Mouse (Mus musculus): Measurements from ENCODE around the gene Smarca1. TPM values are rescaled to one million over a fixed set of nuclear protein-coding genes. Genes with fewer than 3 reads are reported as not detected.

The Smarca1 gene
- polyA plus RNA-seq (2015; fragmentation: Nextera tagmentation; extraction: Ambion mirVana), result 24.9 and 26.7 TPM in 2 replicates

DNA sequence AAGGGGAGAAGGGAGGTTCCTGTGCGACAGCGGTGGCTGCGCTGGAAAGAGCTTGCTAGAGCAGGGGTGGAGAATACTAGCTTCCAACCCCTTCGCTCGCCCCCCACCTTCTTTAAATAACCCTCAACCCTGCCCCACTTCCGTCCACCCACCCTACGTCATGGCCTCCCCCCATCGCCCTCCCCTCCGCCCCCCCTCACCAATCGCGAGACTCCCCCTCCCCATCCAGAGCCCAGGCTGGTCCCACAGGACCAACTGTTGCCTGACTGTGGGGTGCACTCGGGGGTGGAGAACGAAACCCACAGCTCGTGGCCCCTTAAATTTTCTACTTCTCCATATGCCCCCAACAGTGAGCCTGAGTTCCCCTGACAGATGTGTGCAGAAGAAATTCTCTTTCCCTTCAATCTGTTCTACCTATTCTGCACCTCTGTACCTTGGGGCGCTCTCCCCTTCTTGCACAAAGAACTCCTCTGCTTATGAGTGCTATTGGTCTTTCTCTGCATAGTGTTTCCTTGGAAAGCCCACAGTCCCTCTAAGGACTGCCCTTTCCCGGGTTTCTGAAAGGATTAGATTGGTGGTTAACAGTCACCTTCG is at the start of gene Smarca1:
Smarca1 (minus strand) TSS at position 544 of the 594 bp plus-strand sequence.
- Histone ChIP-seq H3K27me3 (no peaks in the 10 kb centered on the region), H3K9me3 (replicated peaks) (no peaks in the 10 kb centered on the region), H3K4me3 (replicated peaks) (peak within 1 kb of the TSS; percentile 61), H3K27ac (peak within 1 kb of the TSS; percentile 45; the same call in 1 of the 2 replicates), H3K36me3 (no peaks in the 10 kb centered on the region), H3K4me2 (peak within 1 kb of the TSS; percentile 74), H3K9ac (peak within 1 kb of the TSS; percentile 60), H3K4me1 (no peaks in the 10 kb centered on the region)
- ATAC-seq (replicated peaks; ENCODE audit: low FRiP score), result peak; percentile 76; the same call in 1 of the 2 replicates
- 33% methylated on average over 17 of the region's 17 CpGs for WGBS

- Histone ChIP-seq H3K4me3 (replicated peaks) (no peak overlapping the region), H3K9me3 (replicated peaks) (no peaks in the 10 kb centered on the region), H3K36me3 (peaks cover 15% of the 10 kb centered on the region; the same call in 1 of the 2 replicates), H3K27me3 (no peaks in the 10 kb centered on the region), H3K27ac (peak overlapping the region; percentile 18; the same call in 1 of the 2 replicates), H3K4me1 (no peaks in the 10 kb centered on the region), H3K4me2 (no peak overlapping the region), H3K9ac (no peak overlapping the region)
- no peak for ATAC-seq (replicated peaks; ENCODE audit: low FRiP score)
- WGBS, result 47% methylated on average over 2 of the region's 2 CpGs
Measured at GRCm38 (mm10) chrX:47937740-47938139, 45.0 kb upstream of the Smarca1 start.

- ATAC-seq (replicated peaks; ENCODE audit: low FRiP score), result no peak
- no peak overlapping the region for H3K4me2 ChIP-seq
Measured at GRCm38 (mm10) chrX:47936885-47937284, 44.1 kb upstream of the Smarca1 start.

DNA sequence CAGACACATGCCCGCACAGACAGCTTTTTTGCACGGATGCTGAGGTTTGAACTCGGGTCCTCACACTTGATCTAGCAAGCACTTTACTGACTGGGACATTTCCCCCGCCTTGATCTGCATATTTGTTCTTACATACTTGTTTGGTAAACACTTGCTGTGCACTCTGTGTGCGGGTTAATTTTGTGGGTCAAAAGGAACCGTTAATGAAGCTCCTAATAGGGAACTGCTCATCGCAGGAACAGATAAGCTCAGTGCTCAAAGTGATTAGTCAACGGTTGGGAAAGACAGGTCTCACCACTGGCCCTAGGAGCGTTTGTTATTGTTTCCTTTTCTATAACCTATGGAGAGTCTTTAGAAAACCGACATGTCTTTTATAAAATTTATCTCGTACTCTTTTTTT is 41.6 kb upstream of the Smarca1 start:
- no peaks in the 10 kb centered on the region for H3K27me3 ChIP-seq
- no peaks in the 10 kb centered on the region for H3K4me1 ChIP-seq
- no peak overlapping the region for H3K4me3 ChIP-seq (replicated peaks)
- no peak overlapping the region for H3K4me2 ChIP-seq
- H3K27ac ChIP-seq, result no peak overlapping the region
- peaks cover 25% of the 10 kb centered on the region; the same call in 1 of the 2 replicates for H3K36me3 ChIP-seq
- ATAC-seq (replicated peaks; ENCODE audit: low FRiP score), result no peak
- no peak overlapping the region for H3K9ac ChIP-seq
- no peaks in the 10 kb centered on the region for H3K9me3 ChIP-seq (replicated peaks)
- 87% methylated on average over 11 of the region's 11 CpGs for WGBS

More at GRCm38 (mm10) chrX:47936885-47937284, 44.1 kb upstream of the Smarca1 start:
- no peaks in the 10 kb centered on the region for H3K9me3 ChIP-seq (replicated peaks)
- H3K9ac ChIP-seq, result no peak overlapping the region
- H3K27me3 ChIP-seq, result no peaks in the 10 kb centered on the region
- 73% methylated on average over 5 of the region's 5 CpGs for WGBS
- no peak overlapping the region for H3K4me3 ChIP-seq (replicated peaks)
- no peak overlapping the region for H3K27ac ChIP-seq
- no peaks in the 10 kb centered on the region for H3K4me1 ChIP-seq
- peaks cover 17% of the 10 kb centered on the region; the same call in 1 of the 2 replicates for H3K36me3 ChIP-seq

DNA sequence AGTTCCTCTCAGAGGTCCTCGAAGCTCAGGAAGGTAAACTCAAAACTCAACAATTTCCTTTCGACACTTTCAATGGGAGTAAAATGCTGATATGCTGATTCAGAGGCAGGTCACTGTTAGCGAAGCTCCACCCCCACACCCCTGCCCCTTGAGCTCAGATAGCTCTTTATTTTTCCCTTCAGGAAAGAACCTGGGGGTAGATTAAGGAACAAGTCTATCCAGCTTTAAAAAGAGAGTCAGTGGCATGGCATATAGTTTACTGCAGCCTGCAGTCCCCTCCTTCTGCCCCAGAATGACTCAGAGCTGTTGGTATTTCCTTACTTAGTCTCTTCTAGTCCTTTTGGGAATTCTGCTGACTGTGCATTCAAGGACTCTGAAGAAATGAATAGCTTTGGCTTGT is 37.7 kb upstream of the Smarca1 start:
- H3K27ac ChIP-seq, result no peak overlapping the region
- H3K9ac ChIP-seq, result no peak overlapping the region
- no peak overlapping the region for H3K4me3 ChIP-seq (replicated peaks)
- peaks cover 27% of the 10 kb centered on the region; the same call in 1 of the 2 replicates for H3K36me3 ChIP-seq
- 79% methylated on average over 3 of the region's 3 CpGs for WGBS
- ATAC-seq (replicated peaks; ENCODE audit: low FRiP score), result no peak
- H3K9me3 ChIP-seq (replicated peaks), result no peaks in the 10 kb centered on the region
- no peaks in the 10 kb centered on the region for H3K27me3 ChIP-seq
- H3K4me1 ChIP-seq, result no peaks in the 10 kb centered on the region
- H3K4me2 ChIP-seq, result no peak overlapping the region

DNA sequence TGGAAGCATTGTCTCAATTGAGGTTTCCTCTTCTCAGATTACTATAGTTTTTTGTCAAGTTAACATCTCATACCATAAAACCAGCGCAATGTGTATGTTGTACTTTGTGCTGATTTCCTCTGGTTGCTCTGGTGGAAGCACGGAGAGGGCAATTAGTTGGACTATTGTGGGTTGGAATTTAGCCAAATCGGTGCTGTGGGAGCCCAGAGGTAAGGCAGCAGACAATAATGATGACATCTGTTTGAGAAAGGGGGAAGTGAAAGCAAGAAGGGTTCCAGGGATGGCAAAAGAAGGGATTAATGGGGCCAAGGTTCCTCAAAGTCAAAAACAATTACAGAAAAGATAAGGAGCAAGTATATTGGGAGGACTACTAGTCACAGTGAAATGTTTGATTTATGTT is 35.2 kb upstream of the Smarca1 start:
- Histone ChIP-seq H3K27ac (no peak overlapping the region), H3K36me3 (peaks cover 20% of the 10 kb centered on the region; the same call in 1 of the 2 replicates), H3K27me3 (no peaks in the 10 kb centered on the region), H3K9me3 (replicated peaks) (no peaks in the 10 kb centered on the region), H3K4me3 (replicated peaks) (no peak overlapping the region), H3K9ac (no peak overlapping the region), H3K4me1 (no peaks in the 10 kb centered on the region), H3K4me2 (no peak overlapping the region)
- ATAC-seq (replicated peaks; ENCODE audit: low FRiP score), result no peak
- WGBS, result 71% methylated on average over 3 of the region's 3 CpGs

DNA sequence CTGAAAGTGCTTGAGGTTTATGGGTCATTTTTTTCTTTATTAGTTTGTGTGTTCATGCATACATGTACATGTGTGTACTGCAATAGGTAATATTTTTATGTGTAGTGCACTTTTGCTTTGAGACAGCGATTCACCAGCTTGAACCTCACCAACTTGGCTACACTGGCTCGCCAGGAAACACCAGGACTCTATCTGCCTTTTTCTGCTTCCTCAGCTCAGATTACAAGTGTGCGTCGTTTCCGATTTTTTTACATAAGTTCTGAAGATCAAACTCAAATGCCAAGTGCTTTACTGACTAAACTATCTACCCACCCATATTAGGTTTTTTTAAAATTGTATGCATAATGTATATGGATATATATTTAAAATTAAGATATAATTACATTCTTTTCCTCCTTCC is 27.8 kb upstream of the Smarca1 start:
- no peak for ATAC-seq (replicated peaks; ENCODE audit: low FRiP score)
- H3K27me3 ChIP-seq, result no peaks in the 10 kb centered on the region
- no peak overlapping the region for H3K4me2 ChIP-seq
- no peaks in the 10 kb centered on the region for H3K9me3 ChIP-seq (replicated peaks)
- no peak overlapping the region for H3K4me3 ChIP-seq (replicated peaks)
- no peak overlapping the region for H3K9ac ChIP-seq
- no peaks in the 10 kb centered on the region for H3K4me1 ChIP-seq
- 86% methylated on average over 5 of the region's 5 CpGs for WGBS
- H3K36me3 ChIP-seq, result 0 out of 2 replicates have a peak, but pooled peaks cover 5% of the 10 kb centered on the region
- H3K27ac ChIP-seq, result no peak overlapping the region

DNA sequence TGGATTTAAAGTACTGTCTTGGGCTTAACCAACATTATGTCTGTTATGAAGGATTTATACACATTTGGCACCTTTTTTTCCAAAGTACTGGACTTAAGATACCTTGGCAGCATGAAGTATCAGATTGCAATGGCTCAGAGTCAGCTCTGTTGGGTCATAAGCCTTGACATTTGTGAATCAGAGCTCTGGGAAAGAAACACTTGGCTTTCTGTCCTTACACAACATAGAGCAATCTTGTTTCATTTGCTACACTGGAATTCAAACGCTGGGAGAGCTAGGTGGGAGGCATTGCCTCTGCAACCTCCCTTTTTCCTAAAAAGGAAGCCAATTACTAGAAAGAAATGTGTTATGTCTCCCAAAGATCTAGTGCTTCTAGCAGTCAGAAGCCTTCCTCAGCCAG is 24.1 kb upstream of the Smarca1 start:
- no peak for ATAC-seq (replicated peaks; ENCODE audit: low FRiP score)
- H3K4me3 ChIP-seq (replicated peaks), result no peak overlapping the region
- H3K27ac ChIP-seq, result no peak overlapping the region
- H3K4me1 ChIP-seq, result no peaks in the 10 kb centered on the region
- 45% methylated on average over 1 of the region's 1 CpGs for WGBS
- H3K9ac ChIP-seq, result no peak overlapping the region
- no peak overlapping the region for H3K4me2 ChIP-seq
- H3K27me3 ChIP-seq, result no peaks in the 10 kb centered on the region
- H3K9me3 ChIP-seq (replicated peaks), result no peaks in the 10 kb centered on the region
- 0 out of 2 replicates have a peak, but pooled peaks cover 5% of the 10 kb centered on the region for H3K36me3 ChIP-seq

DNA sequence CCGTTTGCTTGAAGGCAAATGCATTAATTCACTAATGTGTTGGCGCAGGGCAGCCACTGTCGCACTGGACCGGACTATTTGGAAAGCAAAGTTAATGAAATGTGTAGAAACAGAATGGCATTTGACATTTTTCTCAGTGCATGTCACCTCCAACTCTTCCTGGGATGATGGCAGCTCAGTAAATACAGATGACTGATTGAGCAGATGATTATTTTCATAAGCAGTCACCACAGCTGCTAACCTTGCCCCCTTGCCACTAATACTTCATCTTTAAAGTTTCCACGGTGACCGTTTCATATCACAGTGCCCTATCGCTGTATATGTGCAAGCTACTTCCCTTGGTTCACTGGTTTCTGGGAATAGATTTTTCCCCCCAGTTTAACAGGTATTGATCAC is 20.8 kb upstream of the Smarca1 start:
- Histone ChIP-seq H3K4me1 (no peaks in the 10 kb centered on the region), H3K4me3 (replicated peaks) (peak overlapping the region; percentile 71; the same call in 1 of the 2 replicates), H3K4me2 (peak overlapping the region; percentile 57), H3K27ac (no peak overlapping the region), H3K9me3 (replicated peaks) (no peaks in the 10 kb centered on the region), H3K36me3 (0 out of 2 replicates have a peak, but pooled peaks cover 5% of the 10 kb centered on the region), H3K9ac (no peak overlapping the region), H3K27me3 (no peaks in the 10 kb centered on the region)
- ATAC-seq (replicated peaks; ENCODE audit: low FRiP score), result no peak
- WGBS, result 73% methylated on average over 7 of the region's 7 CpGs

GRCm38 (mm10) chrX:47912904-47913542 is 20.2 kb upstream of the Smarca1 start:
- no peaks in the 10 kb centered on the region for H3K4me1 ChIP-seq
- 10% methylated on average over 8 of the region's 8 CpGs for WGBS
- H3K36me3 ChIP-seq, result 0 out of 2 replicates have a peak, but pooled peaks cover 5% of the 10 kb centered on the region
- no peaks in the 10 kb centered on the region for H3K9me3 ChIP-seq (replicated peaks)
- no peaks in the 10 kb centered on the region for H3K27me3 ChIP-seq
- 0 out of 2 replicates have a peak overlapping the region, but pooled peaks have one; percentile 78 for H3K9ac ChIP-seq
- H3K27ac ChIP-seq, result peak overlapping the region; percentile 80; the same call in 1 of the 2 replicates
- H3K4me3 ChIP-seq (replicated peaks), result peak overlapping the region; percentile 71
- peak; percentile 65; the same call in 1 of the 2 replicates for ATAC-seq (replicated peaks; ENCODE audit: low FRiP score)
- peak overlapping the region; percentile 57 for H3K4me2 ChIP-seq

- Histone ChIP-seq H3K36me3 (0 out of 2 replicates have a peak, but pooled peaks cover 5% of the 10 kb centered on the region), H3K27ac (peak within 1 kb of the TSS; percentile 80), H3K4me3 (replicated peaks) (peak within 1 kb of the TSS; percentile 71), H3K9ac (peak within 1 kb of the TSS; percentile 78), H3K4me1 (no peaks in the 10 kb centered on the region), H3K4me2 (peak within 1 kb of the TSS; percentile 57), H3K9me3 (replicated peaks) (no peaks in the 10 kb centered on the region), H3K27me3 (no peaks in the 10 kb centered on the region)
- WGBS, result 23% methylated on average over 26 of the region's 35 CpGs
- peak; percentile 94 for ATAC-seq (replicated peaks; ENCODE audit: low FRiP score)
Measured at GRCm38 (mm10) chrX:47912306-47912792, 19.6 kb upstream of the Smarca1 start, which contains the start of gene Ocrl. TSS of gene Ocrl (plus strand) at chrX:47912387.

DNA sequence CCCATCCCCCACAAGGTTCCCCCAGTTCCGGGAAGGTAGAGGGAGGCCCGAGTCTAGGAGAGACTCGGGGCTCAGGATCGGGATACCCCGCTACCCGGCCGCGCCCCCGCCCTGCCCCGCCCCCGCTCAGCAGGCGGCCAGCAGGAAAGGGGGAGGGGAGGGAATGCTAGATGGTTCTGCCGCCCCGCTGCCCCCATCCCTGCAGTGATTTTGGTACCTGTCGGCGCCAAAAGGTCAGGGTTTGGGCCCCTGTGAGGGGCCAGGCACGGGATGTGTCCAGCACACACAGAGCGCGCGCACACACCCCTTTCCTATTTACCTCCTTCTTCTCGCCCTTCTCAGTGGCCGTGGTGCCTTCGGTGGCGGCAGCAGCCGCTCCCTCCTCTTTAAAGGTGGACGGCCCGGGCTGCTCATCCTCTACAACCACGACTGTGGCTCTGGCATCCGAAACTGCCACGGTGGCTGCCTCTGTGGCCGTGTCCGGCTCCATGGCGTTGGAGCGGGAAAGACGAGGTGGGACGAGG is 805 bp downstream of the Smarca1 start:
- ATAC-seq (replicated peaks; ENCODE audit: low FRiP score), result peak; percentile 83
- 28% methylated on average over 16 of the region's 36 CpGs for WGBS
- no peaks in the 10 kb centered on the region for H3K4me1 ChIP-seq

More for the DNA sequence above, 805 bp downstream of the Smarca1 start:
- no peaks in the 10 kb centered on the region for H3K36me3 ChIP-seq
- H3K4me3 ChIP-seq (replicated peaks), result peak overlapping the region; percentile 61
- H3K9me3 ChIP-seq (replicated peaks), result no peaks in the 10 kb centered on the region
- H3K27me3 ChIP-seq, result no peaks in the 10 kb centered on the region
- peak overlapping the region; percentile 45; the same call in 1 of the 2 replicates for H3K27ac ChIP-seq
- H3K9ac ChIP-seq, result peak overlapping the region; percentile 60
- H3K4me2 ChIP-seq, result peak overlapping the region; percentile 74

All from kidney, embryonic 15.5 days (tissue).